In the genomic region with DNA sequence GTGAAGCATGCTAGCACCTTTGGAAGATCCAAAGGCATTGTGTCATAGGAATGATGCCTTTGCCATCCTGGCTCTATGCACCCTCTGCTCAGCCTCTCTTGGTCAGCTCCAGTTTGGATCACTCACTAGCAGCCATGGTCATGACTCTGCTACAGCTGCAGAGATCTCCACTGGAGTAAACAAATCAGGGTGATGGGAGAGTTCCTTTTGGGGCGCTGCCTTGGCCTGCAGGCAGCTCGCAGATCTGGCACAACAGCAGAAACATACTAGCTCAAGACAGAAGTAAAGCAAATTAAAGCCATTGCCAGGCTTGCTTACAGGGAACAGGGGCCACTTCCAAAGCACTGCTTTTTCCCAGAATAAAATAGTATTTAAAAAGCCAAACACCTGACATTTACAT, we compare ENCODE assay signal across 20 mouse cellular contexts.
A peak's percentile ranks its signal among the peaks of the same experiment; 100 is the strongest.
DNase-seq lines count a peak whose midpoint lies in the region; ATAC-seq and TF ChIP-seq lines count a peak whose summit lies in the region.
"Had no signal": no experiment of that assay in that cellular context is flagged by ENCODE, and none has a peak within 500 bp of the region (broad histone marks: within the 10 kb centered on the region; RNA-seq: fewer than 3 reads in every experiment).

No protein-coding gene starts in this region.

- no peak for TF ChIP-seq EP300 in liver, postnatal 0 days (IDR thresholded peaks at IDR 0.05; ENCODE audit: low read depth)

- H3K4me3 ChIP-seq in liver, adult 2 months (ENCODE audit: insufficient read depth, low read depth, low read length) = no peak overlapping the region
- no peak overlapping the region for H3K4me3 ChIP-seq in liver, postnatal 0 days (ENCODE audit: low read depth, low read length)
- H3K4me3 ChIP-seq in lung, adult 2 months (replicated peaks; ENCODE audit: extremely low read depth, low read depth, low read length) = no peak overlapping the region
- no peak overlapping the region for H3K4me3 ChIP-seq in hindbrain, postnatal 0 days (ENCODE audit: low read length)
- H3K4me3 ChIP-seq: forebrain, embryonic 10.5 days; forebrain, embryonic 13.5 days; heart, embryonic 13.5 days had no signal

- WGBS in liver, adult 2 months = 20% methylated on average over 2 of the region's 2 CpGs
- WGBS in liver, postnatal 0 days (ENCODE audit: insufficient replicate concordance) = 53% methylated on average over 2 of the region's 2 CpGs
- 53% methylated on average over 2 of the region's 2 CpGs for WGBS in lung, adult 2 months
- 80% methylated on average over 2 of the region's 2 CpGs for WGBS in hindbrain, postnatal 0 days

- no peak for TF ChIP-seq CTCF in liver, adult 2 months (IDR thresholded peaks at IDR 0.05; ENCODE audit: low read depth, low read length)
- TF ChIP-seq CTCF in liver, postnatal 0 days (IDR thresholded peaks at IDR 0.05; ENCODE audit: low read depth) = no peak
- TF ChIP-seq CTCF in lung, adult 2 months (IDR thresholded peaks at IDR 0.05; ENCODE audit: insufficient read depth, low read length) = no peak
- TF ChIP-seq CTCF in hindbrain, postnatal 0 days (IDR thresholded peaks at IDR 0.05; ENCODE audit: low read depth) = no peak

- H3K27me3 ChIP-seq in liver, adult 2 months (ENCODE audit: control insufficient read depth, insufficient read depth, low read length) = no peaks in the 10 kb centered on the region
- no peaks in the 10 kb centered on the region for H3K27me3 ChIP-seq in liver, postnatal 0 days (ENCODE audit: insufficient read depth, low read length)
- H3K27me3 ChIP-seq in hindbrain, postnatal 0 days (ENCODE audit: insufficient read depth, low read length) = no peaks in the 10 kb centered on the region
- H3K27me3 ChIP-seq: forebrain, embryonic 13.5 days; heart, embryonic 13.5 days had no signal

- peaks cover 3% of the 10 kb centered on the region; the same call in 1 of the 2 replicates for H3K79me2 ChIP-seq in liver, adult 2 months (ENCODE audit: control insufficient read depth, insufficient read depth, low read length)

- ATAC-seq in liver, postnatal 0 days = no peak
- no peak for ATAC-seq in hindbrain, postnatal 0 days
- ATAC-seq: CD4-positive, CD25-positive, alpha-beta regulatory T cell, adult 4 months; forebrain, embryonic 13.5 days; forebrain, embryonic 16.5 days had no signal

- H3K4me1 ChIP-seq in liver, adult 2 months (ENCODE audit: control insufficient read depth, insufficient read depth, low read length) = peaks cover 16% of the 10 kb centered on the region
- peaks cover 11% of the 10 kb centered on the region for H3K4me1 ChIP-seq in liver, postnatal 0 days (ENCODE audit: insufficient read depth)
- H3K4me1 ChIP-seq in lung, adult 2 months (ENCODE audit: control insufficient read depth, insufficient read depth, low read length) = no peaks in the 10 kb centered on the region; the same call in 1 of the 2 replicates
- no peaks in the 10 kb centered on the region for H3K4me1 ChIP-seq in hindbrain, postnatal 0 days (ENCODE audit: insufficient read depth, low read length)
- H3K4me1 ChIP-seq: forebrain, embryonic 10.5 days; forebrain, embryonic 13.5 days; heart, embryonic 13.5 days had no signal

- H3K9me3 ChIP-seq in liver, postnatal 0 days (ENCODE audit: low read length) = no peaks in the 10 kb centered on the region
- no peaks in the 10 kb centered on the region for H3K9me3 ChIP-seq in hindbrain, postnatal 0 days (ENCODE audit: low read length)
- H3K9me3 ChIP-seq: forebrain, embryonic 10.5 days; forebrain, embryonic 13.5 days; heart, embryonic 13.5 days had no signal

- H3K27ac ChIP-seq in liver, adult 2 months (replicated peaks; ENCODE audit: insufficient read depth, low read depth, low read length) = no peak overlapping the region
- H3K27ac ChIP-seq in liver, postnatal 0 days (ENCODE audit: low read depth) = no peak overlapping the region
- H3K27ac ChIP-seq in hindbrain, postnatal 0 days = no peak overlapping the region
- H3K27ac ChIP-seq: forebrain, embryonic 10.5 days; forebrain, embryonic 13.5 days; heart, embryonic 13.5 days; hindbrain, embryonic 14.5 days had no signal

- H3K4me2 ChIP-seq in liver, postnatal 0 days (ENCODE audit: low read depth, low read length) = no peak overlapping the region
- H3K4me2 ChIP-seq in hindbrain, postnatal 0 days (ENCODE audit: low read depth, low read length) = no peak overlapping the region
- H3K4me2 ChIP-seq: forebrain, embryonic 13.5 days; heart, embryonic 13.5 days; hindbrain, embryonic 14.5 days had no signal

- TF ChIP-seq POLR2A in liver, adult 2 months (IDR thresholded peaks at IDR 0.05; ENCODE audit: extremely low read depth, insufficient read depth, low read length) = no peak
- TF ChIP-seq POLR2A in lung, adult 2 months (IDR thresholded peaks at IDR 0.05; ENCODE audit: borderline replicate concordance, extremely low read depth, low read depth, low read length) = no peak

- H3K36me3 ChIP-seq in liver, adult 2 months (ENCODE audit: control insufficient read depth, insufficient read depth, low read length) = no peaks in the 10 kb centered on the region
- H3K36me3 ChIP-seq in liver, postnatal 0 days (replicated peaks; ENCODE audit: insufficient read depth, low read length) = no peaks in the 10 kb centered on the region
- H3K36me3 ChIP-seq in hindbrain, postnatal 0 days (ENCODE audit: insufficient read depth, low read length) = no peaks in the 10 kb centered on the region
- H3K36me3 ChIP-seq: forebrain, embryonic 10.5 days; heart, embryonic 13.5 days had no signal

- H3K9ac ChIP-seq in liver, adult 2 months (ENCODE audit: low read depth, low read length) = no peak overlapping the region
- H3K9ac ChIP-seq in liver, postnatal 0 days (replicated peaks) = no peak overlapping the region
- no peak overlapping the region for H3K9ac ChIP-seq in hindbrain, postnatal 0 days (replicated peaks; ENCODE audit: low read length)
- H3K9ac ChIP-seq: forebrain, embryonic 13.5 days; heart, embryonic 13.5 days; hindbrain, embryonic 14.5 days had no signal

- peak; percentile 46 for DNase-seq in liver, adult 2 months (ENCODE audit: extremely low read depth, low read depth, low spot score)
- no peak for DNase-seq in liver, postnatal 0 days
- peak; percentile 14 for DNase-seq in lung, adult 2 months
- peak; percentile 17 for DNase-seq in lung, postnatal 10 days
- DNase-seq in lung, postnatal 36 days = peak; percentile 32
- no peak for DNase-seq in hindbrain, postnatal 0 days (ENCODE audit: low spot score)
- DNase-seq in kidney, adult 18-20 months = no peak
- no peak for DNase-seq in kidney, postnatal 4 days
- DNase-seq: cerebellum, adult 11-12 months; cerebellum, adult 9-10 months; gastrocnemius, postnatal 14 days; heart, adult 18-20 months; heart, postnatal 14 days; heart, postnatal 4 days had no signal

Comparison
In these comparisons a context has a peak if more than half of its experiments do, and no peak if none do; other contexts are left out.
1. DNase-seq: peak in liver, adult 2 months (single experiment), lung, adult 2 months (single experiment), lung, postnatal 10 days (single experiment) and lung, postnatal 36 days (single experiment); none in liver, postnatal 0 days (single experiment), hindbrain, postnatal 0 days (single experiment), kidney, adult 18-20 months (single experiment) and kidney, postnatal 4 days (0 of 2).